Mouse (Mus musculus): ENCODE measurements around the gene Mphosph9.

- TF ChIP-seq POLR2A (IDR thresholded peaks at IDR 0.05; ENCODE audit: insufficient read length, low read depth) = no peak
- TF ChIP-seq E2F4 (IDR thresholded peaks at IDR 0.05; ENCODE audit: insufficient read depth) = no peak
- no peak for TF ChIP-seq MAX (IDR thresholded peaks at IDR 0.05; ENCODE audit: low read depth)
Observed at GRCm38 (mm10) chr5:124205211-124205610, 122.6 kb downstream of the Mphosph9 start.
